Mouse (Mus musculus) liver, adult 2 months (tissue): ENCODE measurements around the gene Nmb.

Source experiments
- CTCF ChIP-seq: fragments of 200-500 bp; IDR thresholded peaks from 2 replicates; pipeline ENCODE4 v1.5.1; 2011; ENCODE audit warnings: low read depth, low read length, control low read depth
- POLR2A ChIP-seq: fragments of 200-500 bp; IDR thresholded peaks from 2 replicates; pipeline ENCODE4 v1.6.1; 2011; ENCODE audit warnings: low read length, control low read depth; ENCODE audit not compliant: insufficient read depth; ENCODE audit errors: extremely low read depth

- no peak for TF ChIP-seq CTCF
- no peak for TF ChIP-seq POLR2A
Observed at GRCm38 (mm10) chr7:80868686-80869085, 36.2 kb downstream of the Nmb start.
